Mouse (Mus musculus) intestine, embryonic 14.5 days (tissue): ENCODE data around the gene Rpl10a. TPM values are rescaled to one million over a fixed set of nuclear protein-coding genes. Genes with fewer than 3 reads are reported as not detected.

Experiments used
- ATAC-seq: fragments of 200-750 bp; cut with Nextera tagmentation; replicated peaks from 2 replicates; pipeline ENCODE4 v1.8.0; 2017; ENCODE audit warnings: low read depth, moderate number of reproducible peaks, moderate TSS enrichment, moderate library complexity; ENCODE audit not compliant: low FRiP score, low TSS enrichment
- DNase-seq: peaks from one replicate; pipeline ENCODE4 v3.0.0-alpha.2; 2018; ENCODE audit warnings: low spot score
- H3K27ac ChIP-seq: fragments of 300-500 bp; sonication (generic); 2 replicates; pipeline ENCODE4 v1.5.1; 2014; ENCODE audit warnings: low read depth, mild to moderate bottlenecking, control low read depth
- H3K27me3 ChIP-seq: fragments of 300-500 bp; sonication (generic); replicated peaks from 2 replicates; pipeline ENCODE4 v1.6.1; 2014; ENCODE audit warnings: low read length, control low read depth; ENCODE audit not compliant: control insufficient read depth, insufficient read depth
- H3K36me3 ChIP-seq: fragments of 300-500 bp; sonication (generic); 2 replicates; pipeline ENCODE4 v1.6.1; 2014; ENCODE audit warnings: low read length, control low read depth; ENCODE audit not compliant: control insufficient read depth, insufficient read depth
- H3K4me1 ChIP-seq: fragments of 300-500 bp; sonication (generic); replicated peaks from 2 replicates; pipeline ENCODE4 v1.6.1; 2014; ENCODE audit warnings: low read length, control low read depth, mixed read lengths; ENCODE audit not compliant: control insufficient read depth, insufficient read depth
- H3K4me2 ChIP-seq: fragments of 300-500 bp; sonication (generic); 2 replicates; pipeline ENCODE4 v1.6.1; 2014; ENCODE audit warnings: low read length
- H3K4me3 ChIP-seq: fragments of 300-500 bp; sonication (generic); 2 replicates; pipeline ENCODE4 v1.5.1; 2014; ENCODE audit warnings: low read depth, low read length, control low read depth, mixed read lengths
- H3K9ac ChIP-seq: fragments of 300-500 bp; sonication (generic); 2 replicates; pipeline ENCODE4 v1.6.1; 2014; ENCODE audit warnings: mild to moderate bottlenecking, low read length
- H3K9me3 ChIP-seq: fragments of 300-500 bp; sonication (generic); 2 replicates; pipeline ENCODE4 v1.6.1; 2016; ENCODE audit warnings: low read length, control low read depth; ENCODE audit not compliant: control insufficient read depth
- WGBS: fragments of 180-500 bp; shearing (Covaris S2); extraction: QIAGEN DNeasy Blood & Tissue Kit; methylation state at CpG from one replicate; pipeline ENCODE4 v1.1.7; 2014; 5-methylcytosine and 5-hydroxymethylcytosine counted together
- polyA plus RNA-seq: library from polyadenylated mRNA; unstranded; fragments of >200 nt; fragmentation: Nextera tagmentation; extraction: Ambion mirVana; gene quantifications from 2 replicates; pipeline ENCODE4 v1.2.1, GENCODE M21; 2014

Rpl10a gene
- polyA plus RNA-seq, 1 experiment from 2014 or later: 955 TPM

GRCm38 (mm10) chr17:28312232-28313211, 15.7 kb upstream of the Rpl10a start:
- DNase-seq: peak; percentile 69
- ATAC-seq: peak; percentile 13
- Histone ChIP-seq H3K9me3 (no peaks in the 10 kb centered on the region), H3K27ac (peak overlapping the region; percentile 59; the same call in 1 of the 2 replicates), H3K4me3 (peak overlapping the region; percentile 55), H3K36me3 (peaks cover 20% of the 10 kb centered on the region), H3K27me3 (no peaks in the 10 kb centered on the region), H3K4me2 (peak overlapping the region; percentile 43), H3K9ac (peak overlapping the region; percentile 40), H3K4me1 (peaks cover 15% of the 10 kb centered on the region; the same call in 1 of the 2 replicates)
- 22% methylated on average over 17 of the region's 17 CpGs for WGBS

GRCm38 (mm10) chr17:28313212-28313879, 14.9 kb upstream of the Rpl10a start, which contains the start of gene Fance:
Gene Fance, plus strand, starts transcription at chr17:28313519.
- Histone ChIP-seq H3K9ac (peak within 1 kb of the TSS; percentile 82), H3K27ac (peak within 1 kb of the TSS; percentile 81), H3K4me1 (peaks cover 14% of the 10 kb centered on the region; the same call in 1 of the 2 replicates), H3K9me3 (no peaks in the 10 kb centered on the region), H3K4me3 (peak within 1 kb of the TSS; percentile 55), H3K36me3 (peaks cover 27% of the 10 kb centered on the region), H3K27me3 (no peaks in the 10 kb centered on the region), H3K4me2 (peak within 1 kb of the TSS; percentile 73)
- peak; percentile 97 for ATAC-seq
- peak; percentile 98 for DNase-seq
- under 1% methylated on average over 66 of the region's 69 CpGs for WGBS

- Histone ChIP-seq H3K27me3 (no peaks in the 10 kb centered on the region), H3K4me2 (peak overlapping the region; percentile 73), H3K9me3 (no peaks in the 10 kb centered on the region), H3K9ac (peak overlapping the region; percentile 82), H3K4me3 (peak overlapping the region; percentile 55), H3K36me3 (peaks cover 32% of the 10 kb centered on the region), H3K27ac (peak overlapping the region; percentile 81), H3K4me1 (peaks cover 9% of the 10 kb centered on the region; the same call in 1 of the 2 replicates)
- ATAC-seq (peak; percentile 3; the same call in 1 of the 2 replicates), DNase-seq (no peak)
- WGBS: 1% methylated on average over 11 of the region's 11 CpGs
These were observed 14.4 kb upstream of the Rpl10a start for GRCm38 (mm10) chr17:28313880-28314225.

GRCm38 (mm10) chr17:28315611-28316160, 12.6 kb upstream of the Rpl10a start:
- Histone ChIP-seq H3K9ac (no peak overlapping the region), H3K27ac (no peak overlapping the region), H3K4me2 (no peak overlapping the region), H3K27me3 (no peaks in the 10 kb centered on the region), H3K9me3 (no peaks in the 10 kb centered on the region), H3K36me3 (peaks cover 50% of the 10 kb centered on the region), H3K4me3 (no peak overlapping the region), H3K4me1 (peaks cover 9% of the 10 kb centered on the region; the same call in 1 of the 2 replicates)
- ATAC-seq (no peak), DNase-seq (no peak)
- WGBS: 90% methylated on average over 20 of the region's 20 CpGs

GRCm38 (mm10) chr17:28316476-28316875, 11.8 kb upstream of the Rpl10a start:
- H3K4me3 ChIP-seq: no peak overlapping the region

GRCm38 (mm10) chr17:28317091-28317490, 11.2 kb upstream of the Rpl10a start:
- H3K4me1 ChIP-seq: peaks cover 9% of the 10 kb centered on the region; the same call in 1 of the 2 replicates
- H3K27me3 ChIP-seq: no peaks in the 10 kb centered on the region
- WGBS: 73% methylated on average over 8 of the region's 8 CpGs
- H3K27ac ChIP-seq: no peak overlapping the region
- no peak for ATAC-seq
- no peaks in the 10 kb centered on the region for H3K9me3 ChIP-seq
- no peak for DNase-seq
- peaks cover 60% of the 10 kb centered on the region for H3K36me3 ChIP-seq
- no peak overlapping the region for H3K4me2 ChIP-seq
- H3K4me3 ChIP-seq: no peak overlapping the region
- no peak overlapping the region for H3K9ac ChIP-seq

More at GRCm38 (mm10) chr17:28316476-28316875, 11.8 kb upstream of the Rpl10a start:
- DNase-seq: no peak
- H3K9me3 ChIP-seq: no peaks in the 10 kb centered on the region
- H3K27me3 ChIP-seq: no peaks in the 10 kb centered on the region
- no peak overlapping the region for H3K27ac ChIP-seq
- 91% methylated on average over 9 of the region's 9 CpGs for WGBS
- peaks cover 9% of the 10 kb centered on the region; the same call in 1 of the 2 replicates for H3K4me1 ChIP-seq
- no peak overlapping the region for H3K4me2 ChIP-seq
- no peak for ATAC-seq
- no peak overlapping the region for H3K9ac ChIP-seq
- peaks cover 57% of the 10 kb centered on the region for H3K36me3 ChIP-seq

GRCm38 (mm10) chr17:28317725-28318124, 10.5 kb upstream of the Rpl10a start:
- H3K4me1 ChIP-seq: peaks cover 9% of the 10 kb centered on the region; the same call in 1 of the 2 replicates
- no peak for ATAC-seq
- H3K27me3 ChIP-seq: no peaks in the 10 kb centered on the region
- no peak overlapping the region for H3K9ac ChIP-seq
- no peak overlapping the region for H3K4me2 ChIP-seq
- H3K9me3 ChIP-seq: no peaks in the 10 kb centered on the region
- DNase-seq: no peak
- H3K27ac ChIP-seq: no peak overlapping the region
- no peak overlapping the region for H3K4me3 ChIP-seq
- 84% methylated on average over 9 of the region's 9 CpGs for WGBS
- H3K36me3 ChIP-seq: peaks cover 65% of the 10 kb centered on the region

GRCm38 (mm10) chr17:28321700-28322099, 6.6 kb upstream of the Rpl10a start:
- Histone ChIP-seq H3K4me3 (no peak overlapping the region), H3K9ac (no peak overlapping the region), H3K9me3 (no peaks in the 10 kb centered on the region), H3K36me3 (peaks cover 67% of the 10 kb centered on the region), H3K27me3 (no peaks in the 10 kb centered on the region), H3K27ac (no peak overlapping the region), H3K4me1 (no peaks in the 10 kb centered on the region), H3K4me2 (no peak overlapping the region)
- WGBS: 94% methylated on average over 4 of the region's 4 CpGs
- no peak for DNase-seq
- no peak for ATAC-seq
